Mouse (Mus musculus) stomach, postnatal 0 days (tissue): Measurements from ENCODE around the gene Zfp93. TPM values are rescaled to one million over a fixed set of nuclear protein-coding genes. Genes with fewer than 3 reads are reported as not detected.
"Not testable (repeated sequence)": the region's sequence is repeated elsewhere in the genome, so short reads cannot be mapped to it uniquely, and the experiment has no call there.

Experiments used
- ATAC-seq: fragments of 200-750 bp; cut with Nextera tagmentation; 2 replicates; pipeline ENCODE4 v1.8.0; 2017; ENCODE audit not compliant: low FRiP score, low TSS enrichment
- DNase-seq: peaks from one replicate; pipeline ENCODE4 v3.0.0-alpha.2; 2016; ENCODE audit warnings: low spot score
- H3K27ac ChIP-seq: fragments of 300-500 bp; sonication (generic); replicated peaks from 2 replicates; pipeline ENCODE4 v1.5.1; 2014; ENCODE audit warnings: mild to moderate bottlenecking, control low read depth
- H3K27me3 ChIP-seq: fragments of 300-500 bp; sonication (generic); 2 replicates; pipeline ENCODE4 v1.6.1; 2014; ENCODE audit warnings: low read length; ENCODE audit not compliant: control insufficient read depth, insufficient read depth
- H3K36me3 ChIP-seq: fragments of 300-500 bp; sonication (generic); 2 replicates; pipeline ENCODE4 v1.6.1; 2014; ENCODE audit warnings: low read length, mixed read lengths; ENCODE audit not compliant: control insufficient read depth, insufficient read depth
- H3K4me1 ChIP-seq: fragments of 300-500 bp; sonication (generic); replicated peaks from 2 replicates; pipeline ENCODE4 v1.6.1; 2014; ENCODE audit warnings: antibody characterized with exemption; ENCODE audit not compliant: control insufficient read depth, insufficient read depth
- H3K4me2 ChIP-seq: fragments of 300-500 bp; sonication (generic); replicated peaks from 2 replicates; pipeline ENCODE4 v1.6.1; 2014; ENCODE audit warnings: low read depth, mild to moderate bottlenecking, control low read depth, moderate library complexity
- H3K4me3 ChIP-seq: fragments of 300-500 bp; sonication (generic); 2 replicates; pipeline ENCODE4 v1.5.1; 2014; ENCODE audit warnings: low read depth, low read length, control low read depth
- H3K9ac ChIP-seq: fragments of 300-500 bp; sonication (generic); 2 replicates; pipeline ENCODE4 v1.6.1; 2014; ENCODE audit warnings: mild to moderate bottlenecking, low read length, control low read depth, mixed read lengths
- H3K9me3 ChIP-seq: fragments of 300-500 bp; sonication (generic); 2 replicates; pipeline ENCODE4 v1.6.1; 2016; ENCODE audit warnings: low read length; ENCODE audit not compliant: control insufficient read depth
- CTCF ChIP-seq: IDR thresholded peaks from 2 replicates; pipeline ENCODE4 v1.5.1; 2016; ENCODE audit warnings: antibody characterized with exemption, low read depth, mild to moderate bottlenecking, moderate library complexity
- EP300 ChIP-seq: optimal IDR thresholded peaks from 2 replicates; pipeline ENCODE3; 2016; ENCODE audit warnings: antibody characterized with exemption
- WGBS: fragments of 180-500 bp; shearing (Covaris S2); extraction: QIAGEN DNeasy Blood & Tissue Kit; methylation state at CpG from one replicate; pipeline ENCODE4 v1.1.7; 2014; 5-methylcytosine and 5-hydroxymethylcytosine counted together
- polyA plus RNA-seq: library from polyadenylated mRNA; unstranded; fragments of >200 nt; fragmentation: Nextera tagmentation; extraction: Ambion mirVana; gene quantifications from 2 replicates; pipeline ENCODE4 v1.2.1, GENCODE M21; 2015

Gene Zfp93
- polyA plus RNA-seq, 1 experiment from 2014 or later: 4.3 TPM

GRCm38 (mm10) chr7:24271191-24271590 lies 971 bp downstream of the Zfp93 start:
- Histone ChIP-seq H3K27ac (no peak overlapping the region), H3K9ac (no peak overlapping the region), H3K36me3 (peaks cover 14% of the 10 kb centered on the region), H3K4me3 (no peak overlapping the region), H3K4me1 (0 out of 2 replicates have a peak, but pooled peaks cover 3% of the 10 kb centered on the region), H3K27me3 (no peaks in the 10 kb centered on the region), H3K4me2 (no peak overlapping the region), H3K9me3 (no peaks in the 10 kb centered on the region)
- ATAC-seq: no peak
- no peak for DNase-seq
- TF ChIP-seq CTCF: no peak
- no peak for TF ChIP-seq EP300
- 87% methylated on average over 6 of the region's 6 CpGs for WGBS

- 97% methylated on average over 4 of the region's 4 CpGs for WGBS
- H3K36me3 ChIP-seq: peaks cover 14% of the 10 kb centered on the region
- no peak overlapping the region for H3K27ac ChIP-seq
- H3K9me3 ChIP-seq: no peaks in the 10 kb centered on the region
- H3K4me2 ChIP-seq: no peak overlapping the region
- H3K4me3 ChIP-seq: no peak overlapping the region
- no peak for TF ChIP-seq CTCF
- no peak for TF ChIP-seq EP300
- H3K4me1 ChIP-seq: 0 out of 2 replicates have a peak, but pooled peaks cover 3% of the 10 kb centered on the region
- ATAC-seq: no peak
- no peak for DNase-seq
- H3K9ac ChIP-seq: no peak overlapping the region
- H3K27me3 ChIP-seq: no peaks in the 10 kb centered on the region
Measured at GRCm38 (mm10) chr7:24274456-24274855, 4.2 kb downstream of the Zfp93 start.

DNA sequence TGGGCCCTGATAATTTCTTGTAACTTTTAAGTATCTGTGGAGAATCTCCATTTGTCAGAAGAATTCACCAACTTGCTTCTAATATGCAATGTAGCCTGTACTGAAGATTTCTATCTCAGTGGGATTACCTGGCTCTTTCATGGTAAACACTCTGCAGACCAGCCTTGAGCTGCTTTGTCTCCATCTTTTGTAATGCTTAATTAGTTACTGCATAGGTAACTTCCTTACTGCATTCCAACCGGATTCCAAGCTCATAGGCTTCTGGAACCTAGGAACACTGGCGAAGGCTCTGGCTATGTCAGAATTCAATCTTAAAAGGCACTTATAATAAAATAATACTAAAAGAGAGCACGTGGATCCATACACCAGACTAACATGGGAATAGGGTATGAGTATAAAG lies 8.6 kb downstream of the Zfp93 start:
- H3K4me3 ChIP-seq, H3K9ac ChIP-seq, H3K4me1 ChIP-seq, H3K4me2 ChIP-seq, DNase-seq, H3K27ac ChIP-seq, H3K27me3 ChIP-seq, ATAC-seq, H3K9me3 ChIP-seq: not testable (repeated sequence)
- WGBS: 86% methylated on average over 3 of the region's 3 CpGs
- H3K36me3 ChIP-seq: peaks cover 11% of the 10 kb centered on the region

GRCm38 (mm10) chr7:24280031-24280857 lies 10.0 kb downstream of the Zfp93 start:
- Histone ChIP-seq H3K4me1 (no peaks in the 10 kb centered on the region), H3K4me2 (no peak overlapping the region), H3K9me3 (no peaks in the 10 kb centered on the region), H3K36me3 (no peaks in the 10 kb centered on the region), H3K9ac (no peak overlapping the region), H3K4me3 (no peak overlapping the region), H3K27ac (no peak overlapping the region), H3K27me3 (no peaks in the 10 kb centered on the region)
- TF ChIP-seq EP300: no peak
- no peak for TF ChIP-seq CTCF
- WGBS: 61% methylated on average over 10 of the region's 10 CpGs
- DNase-seq (no peak), ATAC-seq (no peak)

- no peaks in the 10 kb centered on the region for H3K4me1 ChIP-seq
- no peaks in the 10 kb centered on the region for H3K9me3 ChIP-seq
- TF ChIP-seq CTCF (no peak), EP300 (no peak)
- H3K4me2 ChIP-seq: no peak overlapping the region
- ATAC-seq (no peak), DNase-seq (no peak)
- no peak overlapping the region for H3K27ac ChIP-seq
- H3K4me3 ChIP-seq: no peak overlapping the region
- H3K27me3 ChIP-seq: no peaks in the 10 kb centered on the region
- no peaks in the 10 kb centered on the region for H3K36me3 ChIP-seq
- 43% methylated on average over 4 of the region's 4 CpGs for WGBS
- H3K9ac ChIP-seq: no peak overlapping the region
Measured at GRCm38 (mm10) chr7:24280858-24281145, 10.6 kb downstream of the Zfp93 start.

GRCm38 (mm10) chr7:24286090-24286489 lies 15.9 kb downstream of the Zfp93 start:
- no peaks in the 10 kb centered on the region for H3K27me3 ChIP-seq
- H3K4me2 ChIP-seq: no peak overlapping the region
- H3K27ac ChIP-seq: no peak overlapping the region
- no peak for TF ChIP-seq EP300
- TF ChIP-seq CTCF: peak; percentile 48
- no peaks in the 10 kb centered on the region for H3K9me3 ChIP-seq
- WGBS: 51% methylated on average over 4 of the region's 4 CpGs
- ATAC-seq: no peak
- H3K9ac ChIP-seq: no peak overlapping the region
- DNase-seq: peak; percentile 8
- H3K4me3 ChIP-seq: no peak overlapping the region
- H3K4me1 ChIP-seq: no peaks in the 10 kb centered on the region
- peaks cover 5% of the 10 kb centered on the region for H3K36me3 ChIP-seq
